Mouse (Mus musculus) kidney, embryonic 14.5 days (tissue): ENCODE measurements around the gene Tmem37. TPM values are rescaled to one million over a fixed set of nuclear protein-coding genes. Genes with fewer than 3 reads are reported as not detected.

Experiments
- ATAC-seq: fragments of 200-750 bp; cut with Nextera tagmentation; 2 replicates; pipeline ENCODE4 v1.8.0; 2017; ENCODE audit warnings: moderate number of reproducible peaks, mild to moderate bottlenecking, moderate TSS enrichment, moderate library complexity; ENCODE audit not compliant: low FRiP score, low TSS enrichment
- H3K27ac ChIP-seq: fragments of 300-500 bp; sonication (generic); 2 replicates; pipeline ENCODE4 v1.5.1; 2014; ENCODE audit warnings: low read depth, mild to moderate bottlenecking, low read length, moderate library complexity, mixed read lengths
- H3K27me3 ChIP-seq: fragments of 300-500 bp; sonication (generic); 2 replicates; pipeline ENCODE4 v1.6.1; 2014; ENCODE audit warnings: mild to moderate bottlenecking, low read length; ENCODE audit not compliant: control insufficient read depth, insufficient read depth
- H3K36me3 ChIP-seq: fragments of 300-500 bp; sonication (generic); 2 replicates; pipeline ENCODE4 v1.6.1; 2014; ENCODE audit warnings: low read length, mixed read lengths; ENCODE audit not compliant: control insufficient read depth, insufficient read depth
- H3K4me1 ChIP-seq: fragments of 300-500 bp; sonication (generic); 2 replicates; pipeline ENCODE4 v1.6.1; 2014; ENCODE audit warnings: low read length, mixed read lengths; ENCODE audit not compliant: control insufficient read depth, insufficient read depth
- H3K4me2 ChIP-seq: fragments of 300-500 bp; sonication (generic); replicated peaks from 2 replicates; pipeline ENCODE4 v1.6.1; 2014; ENCODE audit warnings: low read depth, mild to moderate bottlenecking, low read length
- H3K4me3 ChIP-seq: fragments of 300-500 bp; sonication (generic); 2 replicates; pipeline ENCODE4 v1.5.1; 2014; ENCODE audit warnings: mild to moderate bottlenecking, low read length
- H3K9ac ChIP-seq: fragments of 300-500 bp; sonication (generic); 2 replicates; pipeline ENCODE4 v1.6.1; 2014; ENCODE audit warnings: low read depth, mild to moderate bottlenecking, low read length, moderate library complexity
- H3K9me3 ChIP-seq: fragments of 300-500 bp; sonication (generic); 2 replicates; pipeline ENCODE4 v1.6.1; 2016; ENCODE audit warnings: low read length; ENCODE audit not compliant: control insufficient read depth
- WGBS: fragments of 180-500 bp; shearing (Covaris S2); extraction: QIAGEN DNeasy Blood & Tissue Kit; methylation state at CpG from one replicate; pipeline ENCODE4 v1.1.7; 2014; 5-methylcytosine and 5-hydroxymethylcytosine counted together
- polyA plus RNA-seq: library from polyadenylated mRNA; unstranded; fragments of >200 nt; fragmentation: Nextera tagmentation; extraction: Ambion mirVana; gene quantifications from 2 replicates; pipeline ENCODE4 v1.2.1, GENCODE M21; 2014

Tmem37 gene
- polyA plus RNA-seq, 1 experiment from 2014 or later = 40.5 TPM

- ATAC-seq = no peak
- WGBS = 54% methylated on average over 6 of the region's 6 CpGs
- no peak overlapping the region for H3K4me3 ChIP-seq
- H3K4me2 ChIP-seq = no peak overlapping the region
- no peaks in the 10 kb centered on the region for H3K36me3 ChIP-seq
- no peak overlapping the region for H3K9ac ChIP-seq
- peaks cover 13% of the 10 kb centered on the region; the same call in 1 of the 2 replicates for H3K4me1 ChIP-seq
- 0 out of 2 replicates have a peak, but pooled peaks cover 2% of the 10 kb centered on the region for H3K9me3 ChIP-seq
- H3K27ac ChIP-seq = peak overlapping the region; percentile 17; the same call in 1 of the 2 replicates
- H3K27me3 ChIP-seq = no peaks in the 10 kb centered on the region
These were observed 18.4 kb downstream of the Tmem37 start for GRCm38 (mm10) chr1:120055475-120055874.

GRCm38 (mm10) chr1:120054997-120055396, 18.9 kb downstream of the Tmem37 start:
- H3K27me3 ChIP-seq = no peaks in the 10 kb centered on the region
- 40% methylated on average over 6 of the region's 6 CpGs for WGBS
- ATAC-seq = no peak

GRCm38 (mm10) chr1:120051070-120051469, 22.8 kb downstream of the Tmem37 start:
- H3K27me3 ChIP-seq = no peaks in the 10 kb centered on the region
- H3K4me3 ChIP-seq = no peak overlapping the region
- 39% methylated on average over 1 of the region's 1 CpGs for WGBS
- H3K27ac ChIP-seq = no peak overlapping the region
- 0 out of 2 replicates have a peak, but pooled peaks cover 2% of the 10 kb centered on the region for H3K9me3 ChIP-seq
- ATAC-seq = no peak
- H3K4me2 ChIP-seq = no peak overlapping the region
- no peaks in the 10 kb centered on the region for H3K36me3 ChIP-seq
- no peak overlapping the region for H3K9ac ChIP-seq
- 0 out of 2 replicates have a peak, but pooled peaks cover 5% of the 10 kb centered on the region for H3K4me1 ChIP-seq

More at GRCm38 (mm10) chr1:120054997-120055396, 18.9 kb downstream of the Tmem37 start:
- H3K4me3 ChIP-seq = no peak overlapping the region
- peak overlapping the region; percentile 17; the same call in 1 of the 2 replicates for H3K27ac ChIP-seq
- no peak overlapping the region for H3K9ac ChIP-seq
- 0 out of 2 replicates have a peak, but pooled peaks cover 2% of the 10 kb centered on the region for H3K9me3 ChIP-seq
- peaks cover 13% of the 10 kb centered on the region; the same call in 1 of the 2 replicates for H3K4me1 ChIP-seq
- H3K4me2 ChIP-seq = no peak overlapping the region
- H3K36me3 ChIP-seq = no peaks in the 10 kb centered on the region

GRCm38 (mm10) chr1:120047325-120047724, 26.5 kb downstream of the Tmem37 start:
- Histone ChIP-seq H3K4me2 (no peak overlapping the region), H3K4me1 (no peaks in the 10 kb centered on the region), H3K9me3 (no peaks in the 10 kb centered on the region), H3K27ac (no peak overlapping the region), H3K36me3 (no peaks in the 10 kb centered on the region), H3K27me3 (no peaks in the 10 kb centered on the region), H3K4me3 (no peak overlapping the region), H3K9ac (no peak overlapping the region)
- ATAC-seq = no peak

GRCm38 (mm10) chr1:120044584-120044983, 29.3 kb downstream of the Tmem37 start:
- H3K9ac ChIP-seq = no peak overlapping the region
- ATAC-seq = no peak
- no peaks in the 10 kb centered on the region for H3K9me3 ChIP-seq
- H3K4me2 ChIP-seq = no peak overlapping the region
- H3K36me3 ChIP-seq = no peaks in the 10 kb centered on the region
- WGBS = 72% methylated on average over 16 of the region's 16 CpGs
- H3K4me3 ChIP-seq = no peak overlapping the region
- no peak overlapping the region for H3K27ac ChIP-seq
- no peaks in the 10 kb centered on the region for H3K4me1 ChIP-seq
- H3K27me3 ChIP-seq = no peaks in the 10 kb centered on the region

- Histone ChIP-seq H3K27me3 (no peaks in the 10 kb centered on the region), H3K36me3 (no peaks in the 10 kb centered on the region), H3K9ac (no peak overlapping the region), H3K4me2 (no peak overlapping the region), H3K4me1 (no peaks in the 10 kb centered on the region), H3K9me3 (no peaks in the 10 kb centered on the region), H3K27ac (no peak overlapping the region), H3K4me3 (no peak overlapping the region)
- WGBS = 79% methylated on average over 8 of the region's 8 CpGs
- ATAC-seq = no peak
These were observed 31.5 kb downstream of the Tmem37 start for GRCm38 (mm10) chr1:120042421-120042820.

- no peaks in the 10 kb centered on the region for H3K27me3 ChIP-seq
- no peak overlapping the region for H3K4me3 ChIP-seq
- H3K27ac ChIP-seq = no peak overlapping the region
- no peak overlapping the region for H3K9ac ChIP-seq
- no peaks in the 10 kb centered on the region for H3K36me3 ChIP-seq
- no peaks in the 10 kb centered on the region for H3K4me1 ChIP-seq
- no peak overlapping the region for H3K4me2 ChIP-seq
- ATAC-seq = no peak
- WGBS = 71% methylated on average over 9 of the region's 9 CpGs
- H3K9me3 ChIP-seq = no peaks in the 10 kb centered on the region
These were observed 35.3 kb downstream of the Tmem37 start for GRCm38 (mm10) chr1:120038594-120038993.

- no peak overlapping the region for H3K4me3 ChIP-seq
- 60% methylated on average over 9 of the region's 9 CpGs for WGBS
- H3K27ac ChIP-seq = no peak overlapping the region
- H3K4me1 ChIP-seq = no peaks in the 10 kb centered on the region; the same call in 1 of the 2 replicates
- no peaks in the 10 kb centered on the region for H3K9me3 ChIP-seq
- no peak overlapping the region for H3K9ac ChIP-seq
- ATAC-seq = no peak; the same call in 1 of the 2 replicates
- no peak overlapping the region for H3K4me2 ChIP-seq
- H3K27me3 ChIP-seq = no peaks in the 10 kb centered on the region
- no peaks in the 10 kb centered on the region for H3K36me3 ChIP-seq
These were observed 36.7 kb downstream of the Tmem37 start for GRCm38 (mm10) chr1:120037021-120037683.

GRCm38 (mm10) chr1:120035456-120036034, 38.3 kb downstream of the Tmem37 start:
- no peak overlapping the region for H3K4me2 ChIP-seq

More at GRCm38 (mm10) chr1:120035456-120036034, 38.3 kb downstream of the Tmem37 start:
- H3K27ac ChIP-seq = no peak overlapping the region
- ATAC-seq = no peak
- no peaks in the 10 kb centered on the region for H3K27me3 ChIP-seq
- no peak overlapping the region for H3K9ac ChIP-seq
- no peaks in the 10 kb centered on the region for H3K9me3 ChIP-seq
- no peaks in the 10 kb centered on the region; the same call in 1 of the 2 replicates for H3K4me1 ChIP-seq
- H3K4me3 ChIP-seq = no peak overlapping the region
- H3K36me3 ChIP-seq = no peaks in the 10 kb centered on the region
- 82% methylated on average over 7 of the region's 7 CpGs for WGBS
